Mouse (Mus musculus) c-Kit-positive CD71-positive TER-119-negative erythroid progenitor cells, embryonic 14.5 days (primary cell): Measurements from ENCODE around the gene Xpr1.
"Not testable (repeated sequence)": the region's sequence is repeated elsewhere in the genome, so short reads cannot be mapped to it uniquely, and the experiment has no call there.

ENCODE experiments used
- DNase-seq: peaks from one replicate; pipeline ENCODE4 v3.0.0-alpha.2; 2013; ENCODE audit warnings: low read depth

The Xpr1 gene

GRCm38 (mm10) chr1:155335963-155336362 lies 81.3 kb downstream of the Xpr1 start:
- DNase-seq, result no peak

GRCm38 (mm10) chr1:155322183-155322582 lies 95.0 kb downstream of the Xpr1 start:
- no peak for DNase-seq

- DNase-seq, result peak; percentile 34
These were observed 97.0 kb downstream of the Xpr1 start for GRCm38 (mm10) chr1:155320091-155320833.

GRCm38 (mm10) chr1:155319513-155319912 lies 97.7 kb downstream of the Xpr1 start:
- no peak for DNase-seq

- DNase-seq, result no peak
These were observed 105.5 kb downstream of the Xpr1 start for GRCm38 (mm10) chr1:155311672-155312071.

- no peak for DNase-seq
These were observed 110.3 kb downstream of the Xpr1 start for GRCm38 (mm10) chr1:155306879-155307278.

- DNase-seq, result no peak
These were observed 113.8 kb downstream of the Xpr1 start for GRCm38 (mm10) chr1:155303402-155303801.

GRCm38 (mm10) chr1:155297615-155298014 lies 119.6 kb downstream of the Xpr1 start:
- DNase-seq, result no peak

GRCm38 (mm10) chr1:155297203-155297602 lies 120.0 kb downstream of the Xpr1 start:
- no peak for DNase-seq

GRCm38 (mm10) chr1:155293446-155293845 lies 123.8 kb downstream of the Xpr1 start:
- peak; percentile 78 for DNase-seq

GRCm38 (mm10) chr1:155289411-155289810 lies 127.8 kb downstream of the Xpr1 start:
- no peak for DNase-seq

- no peak for DNase-seq
These were observed 129.2 kb downstream of the Xpr1 start for GRCm38 (mm10) chr1:155288033-155288432.

GRCm38 (mm10) chr1:155283808-155284207 lies 133.4 kb downstream of the Xpr1 start:
- DNase-seq, result no peak

- DNase-seq, result peak; percentile 65
These were observed 136.0 kb downstream of the Xpr1 start for GRCm38 (mm10) chr1:155281003-155281793.

GRCm38 (mm10) chr1:155280306-155280705 lies 136.9 kb downstream of the Xpr1 start:
- DNase-seq, result no peak

GRCm38 (mm10) chr1:155276381-155277033 lies 140.7 kb downstream of the Xpr1 start:
- peak; percentile 53 for DNase-seq

GRCm38 (mm10) chr1:155275793-155276192 lies 141.4 kb downstream of the Xpr1 start:
- DNase-seq, result no peak

GRCm38 (mm10) chr1:155274976-155275375 lies 142.2 kb downstream of the Xpr1 start:
- no peak for DNase-seq

- DNase-seq, result no peak
These were observed 144.3 kb downstream of the Xpr1 start for GRCm38 (mm10) chr1:155272953-155273352.

- DNase-seq, result not testable (repeated sequence)
These were observed 154.7 kb downstream of the Xpr1 start for GRCm38 (mm10) chr1:155262496-155262895.

GRCm38 (mm10) chr1:155254309-155254708 lies 162.9 kb downstream of the Xpr1 start:
- DNase-seq, result no peak

GRCm38 (mm10) chr1:155253126-155253525 lies 164.1 kb downstream of the Xpr1 start:
- no peak for DNase-seq

- DNase-seq, result no peak
These were observed 164.5 kb downstream of the Xpr1 start for GRCm38 (mm10) chr1:155252631-155253121.
